Mouse (Mus musculus) stomach, postnatal 0 days (tissue): ENCODE measurements around the gene Tas2r119.

Experiments used
- CTCF ChIP-seq: IDR thresholded peaks from 2 replicates; pipeline ENCODE4 v1.5.1; 2016; ENCODE audit warnings: antibody characterized with exemption, low read depth, mild to moderate bottlenecking, moderate library complexity
- EP300 ChIP-seq: optimal IDR thresholded peaks from 2 replicates; pipeline ENCODE3; 2016; ENCODE audit warnings: antibody characterized with exemption

- TF ChIP-seq CTCF, result no peak
- no peak for TF ChIP-seq EP300
Measured at GRCm38 (mm10) chr15:32153857-32154449, 23.1 kb upstream of the Tas2r119 start.
